Mouse (Mus musculus) stomach, embryonic 15.5 days (tissue): ENCODE data around the gene Cenpi. TPM values are rescaled to one million over a fixed set of nuclear protein-coding genes. Genes with fewer than 3 reads are reported as not detected.
"Not testable (repeated sequence)": the region's sequence is repeated elsewhere in the genome, so short reads cannot be mapped to it uniquely, and the experiment has no call there.

Experiments
- ATAC-seq: fragments of 200-750 bp; cut with Nextera tagmentation; 2 replicates; pipeline ENCODE4 v1.8.0; 2017; ENCODE audit warnings: low read depth, moderate number of reproducible peaks, moderate TSS enrichment; ENCODE audit not compliant: insufficient read depth, low FRiP score
- H3K27ac ChIP-seq: fragments of 300-500 bp; sonication (generic); 2 replicates; pipeline ENCODE4 v1.5.1; 2015; ENCODE audit warnings: mild to moderate bottlenecking, inconsistent platforms
- H3K27me3 ChIP-seq: fragments of 300-500 bp; sonication (generic); replicated peaks from 2 replicates; pipeline ENCODE4 v1.6.1; 2015; ENCODE audit warnings: inconsistent platforms
- H3K36me3 ChIP-seq: fragments of 300-500 bp; sonication (generic); 2 replicates; pipeline ENCODE4 v1.6.1; 2015; ENCODE audit warnings: inconsistent platforms
- H3K4me1 ChIP-seq: fragments of 300-500 bp; sonication (generic); 2 replicates; pipeline ENCODE4 v1.6.1; 2015; ENCODE audit warnings: inconsistent platforms
- H3K4me2 ChIP-seq: fragments of 300-500 bp; sonication (generic); 2 replicates; pipeline ENCODE4 v1.6.1; 2015; ENCODE audit warnings: mild to moderate bottlenecking, inconsistent platforms
- H3K4me3 ChIP-seq: fragments of 300-500 bp; sonication (generic); replicated peaks from 2 replicates; pipeline ENCODE4 v1.5.1; 2015; ENCODE audit warnings: inconsistent platforms
- H3K9ac ChIP-seq: fragments of 300-500 bp; sonication (generic); 2 replicates; pipeline ENCODE4 v1.6.1; 2015; ENCODE audit warnings: inconsistent platforms
- H3K9me3 ChIP-seq: fragments of 300-500 bp; sonication (generic); 2 replicates; pipeline ENCODE4 v1.6.1; 2016; ENCODE audit warnings: inconsistent platforms
- WGBS: fragments of 180-500 bp; shearing (Covaris S2); methylation state at CpG from one replicate; pipeline ENCODE4 v1.1.7; 2015; 5-methylcytosine and 5-hydroxymethylcytosine counted together
- polyA plus RNA-seq: library from polyadenylated mRNA; unstranded; fragments of >200 nt; fragmentation: Nextera tagmentation; extraction: Ambion mirVana; gene quantifications from 2 replicates; pipeline ENCODE4 v1.2.1, GENCODE M21; 2015

The Cenpi gene
- polyA plus RNA-seq, 1 experiment from 2014 or later, result 27.1 TPM

DNA sequence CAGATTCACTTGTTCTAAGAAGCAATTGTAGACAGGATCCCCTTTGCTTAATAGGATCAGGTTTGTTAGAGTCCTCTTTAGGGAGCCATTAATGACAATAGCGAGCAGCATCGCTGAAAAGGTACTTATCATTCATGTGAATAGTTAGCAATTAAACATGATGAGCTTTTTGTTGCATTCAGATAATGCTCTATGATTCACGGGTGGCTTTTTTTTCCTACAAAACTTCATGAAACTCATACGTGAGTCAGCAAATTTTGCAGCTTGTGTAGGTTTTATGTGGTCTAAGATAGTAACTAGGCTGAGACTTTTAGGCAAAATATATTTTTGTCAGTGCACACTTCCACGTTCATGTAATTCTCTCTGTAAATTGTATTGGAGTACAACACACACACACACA lies 7.7 kb upstream of the Cenpi start:
- Histone ChIP-seq H3K9me3 (no peaks in the 10 kb centered on the region), H3K36me3 (no peaks in the 10 kb centered on the region), H3K9ac (no peak overlapping the region), H3K27me3 (no peaks in the 10 kb centered on the region; the same call in 1 of the 2 replicates), H3K27ac (no peak overlapping the region), H3K4me1 (no peaks in the 10 kb centered on the region), H3K4me2 (no peak overlapping the region), H3K4me3 (no peak overlapping the region)
- no peak for ATAC-seq
- WGBS, result 63% methylated on average over 5 of the region's 5 CpGs

DNA sequence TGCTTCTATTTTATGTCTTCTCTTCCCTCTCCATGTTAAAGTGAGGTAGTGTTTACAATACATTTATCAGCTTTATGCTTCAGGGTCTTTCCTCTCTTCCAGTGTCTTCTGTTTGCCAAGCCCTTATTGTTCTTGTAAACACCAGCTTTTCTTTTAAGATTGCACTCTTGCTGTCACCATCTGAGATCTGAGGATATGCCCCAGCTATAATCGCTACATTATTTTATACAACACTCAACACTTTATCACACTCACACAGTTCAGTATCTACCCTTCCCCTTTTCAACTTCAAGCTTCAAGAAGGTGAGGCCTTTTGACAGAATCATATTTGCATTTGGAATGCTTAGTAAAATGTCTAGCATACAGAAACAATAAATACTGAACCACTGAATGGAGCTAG lies 4.6 kb upstream of the Cenpi start:
- H3K4me1 ChIP-seq, result no peaks in the 10 kb centered on the region
- H3K4me3 ChIP-seq, result no peak overlapping the region
- H3K4me2 ChIP-seq, result no peak overlapping the region
- ATAC-seq, result no peak
- H3K9me3 ChIP-seq, result no peaks in the 10 kb centered on the region
- no peak overlapping the region for H3K27ac ChIP-seq
- H3K27me3 ChIP-seq, result no peaks in the 10 kb centered on the region
- H3K9ac ChIP-seq, result no peak overlapping the region
- 84% methylated on average over 1 of the region's 1 CpGs for WGBS
- no peaks in the 10 kb centered on the region for H3K36me3 ChIP-seq

DNA sequence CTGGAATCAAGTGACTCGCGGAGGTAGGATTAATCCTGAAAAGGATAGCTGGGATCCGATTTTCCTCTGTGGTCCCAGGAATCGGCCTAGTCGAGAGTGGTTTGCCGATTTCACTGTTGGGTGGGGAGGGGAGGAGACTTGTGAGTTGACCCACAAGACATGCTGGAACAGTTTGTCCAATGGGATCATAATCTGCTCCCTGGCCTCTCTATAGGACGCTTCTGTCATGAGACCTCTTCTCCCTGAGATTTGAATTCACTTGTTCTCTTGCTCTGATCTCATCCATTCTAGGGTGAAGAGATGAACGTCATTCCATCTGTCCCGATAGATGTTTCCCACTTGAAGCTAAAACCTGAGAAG lies 371 bp downstream of the Cenpi start:
- Histone ChIP-seq H3K36me3 (no peaks in the 10 kb centered on the region), H3K9ac (peak overlapping the region; percentile 12; the same call in 1 of the 2 replicates), H3K9me3 (no peaks in the 10 kb centered on the region), H3K27me3 (no peaks in the 10 kb centered on the region), H3K4me1 (no peaks in the 10 kb centered on the region), H3K4me3 (peak overlapping the region; percentile 48), H3K27ac (no peak overlapping the region), H3K4me2 (peak overlapping the region; percentile 48)
- ATAC-seq, result peak; percentile 75
- WGBS, result 38% methylated on average over 9 of the region's 9 CpGs

DNA sequence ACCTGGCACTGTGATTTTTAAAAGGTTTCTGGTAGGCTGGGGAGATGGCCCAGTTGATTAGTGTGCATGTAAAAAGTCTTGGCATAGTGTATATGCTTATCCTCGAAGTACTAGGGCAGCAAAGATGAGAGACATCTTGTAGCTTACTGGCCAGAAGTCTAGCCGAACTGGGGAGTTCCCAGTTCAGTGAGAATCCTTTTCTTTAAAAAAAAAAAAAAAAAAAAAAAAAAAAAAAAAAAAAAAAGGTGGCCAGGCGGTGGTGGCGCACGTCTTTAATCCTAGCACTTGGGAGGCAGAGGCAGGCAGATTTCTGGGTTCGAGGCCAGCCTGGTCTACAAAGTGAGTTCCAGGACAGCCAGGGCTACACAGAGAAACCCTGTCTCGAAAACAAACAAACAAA lies 3.3 kb downstream of the Cenpi start:
- ATAC-seq, H3K4me2 ChIP-seq, H3K4me1 ChIP-seq, H3K27ac ChIP-seq, H3K9ac ChIP-seq, H3K4me3 ChIP-seq, H3K36me3 ChIP-seq, H3K27me3 ChIP-seq, H3K9me3 ChIP-seq: not testable (repeated sequence)
- 87% methylated on average over 7 of the region's 7 CpGs for WGBS

DNA sequence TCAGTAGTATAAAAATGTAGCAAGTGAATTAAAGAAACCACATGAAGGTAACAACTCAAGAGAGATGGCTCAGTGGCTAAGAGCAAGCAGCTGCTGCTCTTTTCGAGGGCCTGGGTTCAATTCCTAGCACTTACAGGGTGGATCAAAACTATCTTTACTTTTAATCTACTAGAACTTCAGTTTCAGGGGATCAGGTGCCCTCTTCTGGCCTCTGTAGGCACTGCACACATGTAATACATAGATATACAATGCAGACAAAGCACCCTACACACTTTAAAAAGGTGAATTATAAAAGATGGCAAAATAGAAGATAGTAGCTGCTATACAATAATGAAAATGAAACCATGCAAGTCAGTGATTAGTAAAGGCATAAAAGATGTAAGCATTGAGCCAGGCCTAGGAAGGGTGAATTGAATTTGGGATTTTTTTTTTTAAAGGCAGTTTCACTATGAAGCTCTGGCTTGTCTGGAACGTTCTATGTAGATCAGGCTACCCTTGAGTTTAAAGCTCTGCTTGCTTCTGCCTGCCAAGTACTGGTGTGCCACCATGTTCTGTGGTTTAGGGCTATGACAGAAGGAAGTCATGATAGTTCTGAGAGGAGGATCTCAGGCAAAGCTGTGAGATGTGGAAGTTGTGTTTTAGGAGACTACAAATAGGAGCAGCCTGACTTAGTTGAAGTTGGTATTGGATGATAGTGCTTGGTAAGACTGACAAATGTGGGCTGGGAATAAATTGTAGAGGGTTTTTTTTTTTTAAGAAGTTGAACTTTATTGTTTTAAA lies 11.5 kb downstream of the Cenpi start:
- no peaks in the 10 kb centered on the region for H3K9me3 ChIP-seq
- WGBS, result 73% methylated on average over 2 of the region's 2 CpGs
- H3K36me3 ChIP-seq, result no peaks in the 10 kb centered on the region
- no peak for ATAC-seq
- H3K9ac ChIP-seq, result no peak overlapping the region
- no peak overlapping the region for H3K4me2 ChIP-seq
- H3K4me1 ChIP-seq, result no peaks in the 10 kb centered on the region
- no peak overlapping the region for H3K27ac ChIP-seq
- no peak overlapping the region for H3K4me3 ChIP-seq
- H3K27me3 ChIP-seq, result no peaks in the 10 kb centered on the region

DNA sequence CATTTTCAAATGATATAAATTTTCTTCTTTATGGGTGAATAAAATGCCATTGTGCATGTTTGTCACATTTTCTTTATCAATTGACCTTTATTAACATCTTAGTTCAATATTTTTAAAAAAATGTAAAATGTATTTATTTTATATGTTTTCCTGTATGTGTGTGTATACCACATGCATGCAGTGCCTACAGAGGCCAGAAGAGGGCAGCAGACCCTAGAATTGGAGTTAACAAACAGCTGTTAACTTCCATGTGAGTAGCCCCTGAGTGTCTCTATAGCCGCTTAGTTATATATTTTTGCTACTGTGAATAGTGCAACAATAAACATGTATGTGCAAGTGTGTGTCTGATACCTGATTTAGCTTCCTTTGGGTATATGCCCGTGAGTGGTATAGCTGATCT lies 25.4 kb downstream of the Cenpi start:
- H3K4me3 ChIP-seq, result no peak overlapping the region
- ATAC-seq, result no peak
- H3K27me3 ChIP-seq, result no peaks in the 10 kb centered on the region
- H3K4me2 ChIP-seq, result no peak overlapping the region
- H3K9ac ChIP-seq, result no peak overlapping the region
- H3K4me1 ChIP-seq, result no peaks in the 10 kb centered on the region
- H3K27ac ChIP-seq, result no peak overlapping the region
- no peaks in the 10 kb centered on the region for H3K36me3 ChIP-seq
- no peaks in the 10 kb centered on the region for H3K9me3 ChIP-seq
- WGBS, result 96% methylated on average over 2 of the region's 2 CpGs

DNA sequence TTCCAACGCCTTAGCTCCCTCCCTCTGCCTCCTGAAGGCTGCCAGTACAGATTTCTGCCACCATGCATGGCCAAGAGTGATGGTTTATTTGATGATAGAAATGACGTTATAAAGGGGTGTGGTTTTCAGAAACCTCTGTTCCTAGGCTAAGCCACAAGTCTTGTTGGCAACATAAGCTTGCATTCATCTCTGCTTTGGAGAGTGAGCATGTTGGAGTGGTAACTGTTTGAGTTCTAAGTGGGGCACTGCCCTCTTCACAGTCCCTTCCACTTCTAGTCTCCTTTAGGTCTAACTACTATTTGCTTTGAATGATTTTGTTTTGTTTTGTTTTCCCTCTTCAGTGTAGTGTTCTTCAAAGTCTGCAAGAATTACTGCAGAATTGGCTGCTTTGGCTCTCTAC lies 34.9 kb downstream of the Cenpi start:
- WGBS, result 81% methylated on average over 2 of the region's 2 CpGs
- no peaks in the 10 kb centered on the region for H3K36me3 ChIP-seq
- ATAC-seq, result no peak
- H3K4me2 ChIP-seq, result no peak overlapping the region
- H3K9me3 ChIP-seq, result no peaks in the 10 kb centered on the region
- no peak overlapping the region for H3K9ac ChIP-seq
- H3K4me1 ChIP-seq, result no peaks in the 10 kb centered on the region
- H3K27me3 ChIP-seq, result no peaks in the 10 kb centered on the region
- H3K27ac ChIP-seq, result no peak overlapping the region
- no peak overlapping the region for H3K4me3 ChIP-seq

DNA sequence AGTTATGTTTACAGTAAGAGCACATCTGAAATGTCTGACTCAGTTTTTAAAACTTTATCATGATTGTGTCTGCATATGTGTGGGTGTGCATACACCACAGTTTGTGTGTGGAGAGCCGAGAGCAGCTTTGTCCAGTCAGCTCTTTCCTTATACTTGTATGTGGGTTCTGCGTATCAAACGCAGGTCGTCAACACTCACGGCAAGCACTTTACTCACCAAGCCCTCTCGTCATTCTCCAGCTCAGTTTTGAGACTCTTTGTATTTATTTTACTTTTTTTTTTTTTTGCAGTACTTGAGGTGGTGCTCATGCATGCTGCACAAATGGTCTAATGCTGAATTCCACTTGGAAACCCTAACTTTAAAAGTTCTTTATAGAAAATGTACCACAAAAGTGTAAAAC lies 42.3 kb downstream of the Cenpi start:
- no peaks in the 10 kb centered on the region for H3K27me3 ChIP-seq
- no peak for ATAC-seq
- H3K27ac ChIP-seq, result no peak overlapping the region
- H3K4me1 ChIP-seq, result no peaks in the 10 kb centered on the region
- H3K36me3 ChIP-seq, result no peaks in the 10 kb centered on the region
- H3K9me3 ChIP-seq, result no peaks in the 10 kb centered on the region
- H3K4me2 ChIP-seq, result no peak overlapping the region
- no peak overlapping the region for H3K4me3 ChIP-seq
- no peak overlapping the region for H3K9ac ChIP-seq
- WGBS, result 90% methylated on average over 6 of the region's 6 CpGs

DNA sequence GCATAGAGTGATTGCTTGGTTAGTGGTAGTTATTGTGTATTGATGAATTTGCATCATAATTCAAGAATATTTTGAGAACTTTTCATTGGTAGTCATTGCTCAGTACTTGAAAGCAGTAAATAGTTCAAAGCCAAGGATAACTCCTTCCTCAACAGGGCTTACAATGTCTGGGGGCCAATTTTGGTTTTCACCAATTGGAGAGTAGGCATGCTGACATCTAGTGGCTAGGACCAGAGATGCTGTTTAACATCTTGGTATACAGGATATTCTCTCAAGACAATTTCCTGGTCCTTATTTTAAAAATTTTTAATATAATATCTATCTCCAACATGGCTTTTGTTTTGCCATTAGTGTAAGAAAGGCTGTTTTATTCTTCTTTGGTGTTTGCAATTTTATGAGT lies 46.0 kb downstream of the Cenpi start:
- H3K36me3 ChIP-seq, result no peaks in the 10 kb centered on the region
- H3K9me3 ChIP-seq, result no peaks in the 10 kb centered on the region
- no peaks in the 10 kb centered on the region for H3K4me1 ChIP-seq
- H3K27ac ChIP-seq, result no peak overlapping the region
- H3K27me3 ChIP-seq, result no peaks in the 10 kb centered on the region
- H3K4me3 ChIP-seq, result no peak overlapping the region
- no peak overlapping the region for H3K9ac ChIP-seq
- ATAC-seq, result no peak
- H3K4me2 ChIP-seq, result no peak overlapping the region

DNA sequence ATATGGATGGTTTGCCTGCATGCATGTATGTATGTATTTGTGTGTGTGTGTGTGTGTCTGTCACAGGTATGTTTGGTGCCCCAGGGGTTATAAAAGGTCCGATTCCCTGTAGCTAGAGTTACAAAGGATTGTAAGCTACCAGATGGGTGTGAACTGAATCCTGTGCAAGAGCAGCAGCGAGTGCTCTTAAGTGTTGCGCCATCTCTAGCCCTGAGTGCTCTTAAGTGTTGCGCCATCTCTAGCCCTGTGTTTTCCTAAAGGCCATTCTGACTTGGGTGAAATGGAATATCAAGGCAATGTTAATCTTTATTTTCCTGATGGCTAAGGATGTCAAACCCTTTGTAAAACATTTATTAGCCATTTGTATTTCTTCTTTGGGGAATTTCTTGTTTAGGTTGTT lies 51.5 kb downstream of the Cenpi start:
- WGBS, result 85% methylated on average over 4 of the region's 4 CpGs
- no peaks in the 10 kb centered on the region for H3K27me3 ChIP-seq
- no peaks in the 10 kb centered on the region for H3K4me1 ChIP-seq
- no peak overlapping the region for H3K9ac ChIP-seq
- no peaks in the 10 kb centered on the region for H3K36me3 ChIP-seq
- no peaks in the 10 kb centered on the region for H3K9me3 ChIP-seq
- no peak overlapping the region for H3K4me2 ChIP-seq
- H3K27ac ChIP-seq, result no peak overlapping the region
- ATAC-seq, result no peak
- no peak overlapping the region for H3K4me3 ChIP-seq

DNA sequence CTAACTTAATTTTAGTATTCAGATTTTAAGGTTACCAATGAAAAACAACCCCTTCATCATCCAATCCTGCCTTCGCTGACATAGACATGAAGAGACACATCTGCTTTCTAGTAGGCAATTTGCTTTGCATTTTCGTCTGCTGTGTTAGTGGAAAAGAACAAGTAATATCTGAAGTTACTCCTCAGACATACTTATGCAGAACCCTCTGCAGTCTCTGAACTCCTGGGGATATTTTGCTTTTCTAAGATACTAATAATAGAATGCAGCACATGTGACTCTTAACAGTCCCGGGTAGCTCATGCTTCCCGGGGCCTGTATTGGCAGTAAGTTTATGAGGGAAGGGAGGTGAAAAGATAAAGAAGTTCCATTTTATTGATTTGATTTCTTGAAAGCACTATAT lies 54.3 kb downstream of the Cenpi start:
- H3K4me3 ChIP-seq, result no peak overlapping the region
- ATAC-seq, result no peak
- no peaks in the 10 kb centered on the region for H3K4me1 ChIP-seq
- H3K9ac ChIP-seq, result no peak overlapping the region
- no peak overlapping the region for H3K27ac ChIP-seq
- no peaks in the 10 kb centered on the region for H3K36me3 ChIP-seq
- no peaks in the 10 kb centered on the region for H3K27me3 ChIP-seq
- no peaks in the 10 kb centered on the region for H3K9me3 ChIP-seq
- WGBS, result 90% methylated on average over 4 of the region's 4 CpGs
- no peak overlapping the region for H3K4me2 ChIP-seq

DNA sequence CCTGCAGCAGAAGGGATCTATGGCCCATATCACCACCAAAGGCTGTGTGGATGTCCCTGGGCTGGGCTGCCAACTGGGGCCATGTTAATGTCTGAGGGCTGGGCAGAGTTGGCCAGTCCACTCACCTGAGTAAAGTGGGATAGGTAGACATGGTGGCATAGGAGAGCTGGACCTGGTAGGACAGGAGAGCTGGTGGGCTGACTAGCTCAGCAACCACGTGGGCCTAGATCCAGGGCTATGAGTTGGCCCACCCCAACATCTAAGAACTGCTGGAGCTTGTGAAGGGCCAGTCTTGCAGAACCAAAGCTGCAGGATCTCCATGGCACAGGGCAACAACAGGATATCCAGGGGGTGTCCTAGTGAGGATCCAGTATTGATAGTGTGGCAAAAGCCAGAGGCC lies 57.5 kb downstream of the Cenpi start:
- H3K27ac ChIP-seq, result no peak overlapping the region
- ATAC-seq, result no peak
- no peaks in the 10 kb centered on the region for H3K9me3 ChIP-seq
- H3K27me3 ChIP-seq, result no peaks in the 10 kb centered on the region
- no peak overlapping the region for H3K4me2 ChIP-seq
- H3K4me3 ChIP-seq, result no peak overlapping the region
- H3K36me3 ChIP-seq, result no peaks in the 10 kb centered on the region
- WGBS, result 86% methylated on average over 1 of the region's 1 CpGs
- no peak overlapping the region for H3K9ac ChIP-seq
- no peaks in the 10 kb centered on the region for H3K4me1 ChIP-seq

DNA sequence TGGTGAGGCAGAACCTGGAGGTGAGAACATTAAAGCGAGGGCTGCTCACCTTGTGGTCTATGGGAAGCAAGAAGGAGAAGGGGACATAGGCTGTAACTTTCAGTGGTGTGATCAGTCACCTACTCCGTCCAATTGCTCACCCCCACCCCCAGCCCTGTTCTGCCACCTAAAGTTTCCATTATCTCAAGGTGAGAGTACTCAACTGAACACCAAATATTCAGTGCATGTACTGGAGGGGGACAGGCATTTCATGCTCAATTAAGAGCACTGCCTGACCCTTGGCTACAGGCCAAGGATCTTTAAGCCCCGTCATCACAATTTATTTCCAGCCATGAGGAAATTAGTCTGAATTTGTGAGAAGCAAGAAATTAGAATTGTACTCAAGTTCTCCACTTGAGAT lies 58.7 kb downstream of the Cenpi start:
- Histone ChIP-seq H3K36me3 (no peaks in the 10 kb centered on the region), H3K9ac (no peak overlapping the region), H3K4me1 (no peaks in the 10 kb centered on the region), H3K4me3 (no peak overlapping the region), H3K9me3 (no peaks in the 10 kb centered on the region), H3K4me2 (no peak overlapping the region), H3K27ac (no peak overlapping the region), H3K27me3 (no peaks in the 10 kb centered on the region)
- no peak for ATAC-seq
- WGBS, result 76% methylated on average over 3 of the region's 3 CpGs
